Mouse (Mus musculus) ES-E14 (cell line): ENCODE measurements at regions not wholly inside any gene's neighbourhood (a gene's known extent, or its start where the extent isn't known, plus 50 kb on each side); places are given as distances from the start of the nearest gene placed in this dataset.

Source experiments
- DNase-seq: peaks from one replicate; pipeline ENCODE4 v3.0.0-alpha.2; 2013; ENCODE audit warnings: low read depth, low spot score
- H3K27ac ChIP-seq: 2 replicates; pipeline ENCODE4 v1.5.1; 2012; ENCODE audit warnings: low read depth, mild to moderate bottlenecking, low read length, moderate library complexity, mixed read lengths; ENCODE audit not compliant: poor library complexity, insufficient read depth, severe bottlenecking
- H3K36me3 ChIP-seq: 2 replicates; pipeline ENCODE4 v1.6.1; 2012; ENCODE audit warnings: mild to moderate bottlenecking, low read length, moderate library complexity, mixed read lengths; ENCODE audit not compliant: control insufficient read depth, poor library complexity, insufficient read depth, severe bottlenecking
- H3K4me1 ChIP-seq, 2 experiments: fragments of 150-350 bp in 1 of 2; sonication (generic) in 1 of 2; 2 replicates each; pipeline ENCODE4 v1.6.1; 2012; ENCODE audit warnings: low read length in 2 of 2, mild to moderate bottlenecking in 1 of 2, mixed read lengths in 1 of 2; ENCODE audit not compliant: control insufficient read depth in 2 of 2, insufficient read depth in 2 of 2, poor library complexity in 1 of 2
- H3K4me3 ChIP-seq, 2 experiments: fragments of 150-350 bp in 1 of 2; sonication (generic) in 1 of 2; 2 replicates each; pipeline ENCODE4 v1.5.1; 2012; ENCODE audit warnings: low read length in 2 of 2, low read depth in 1 of 2, mild to moderate bottlenecking in 1 of 2, mixed read lengths in 1 of 2; ENCODE audit not compliant: insufficient read depth in 1 of 2, poor library complexity in 1 of 2, severe bottlenecking in 1 of 2
- H3K9ac ChIP-seq: 2 replicates; pipeline ENCODE4 v1.6.1; 2012; ENCODE audit warnings: low read depth, mild to moderate bottlenecking, low read length, mixed read lengths; ENCODE audit not compliant: poor library complexity, insufficient read depth, severe bottlenecking
- H3K9me3 ChIP-seq: fragments of 150-350 bp; sonication (generic); 2 replicates; pipeline ENCODE4 v1.6.1; 2012; ENCODE audit warnings: low read depth, mild to moderate bottlenecking, low read length; ENCODE audit not compliant: control insufficient read depth, insufficient read depth
- CHD2 ChIP-seq: IDR thresholded peaks from 2 replicates; pipeline ENCODE4 v1.6.1; 2014; ENCODE audit warnings: mild to moderate bottlenecking, low read depth, low read length, inconsistent platforms
- HCFC1 ChIP-seq: IDR thresholded peaks from 2 replicates; pipeline ENCODE4 v1.6.1; 2012; ENCODE audit warnings: low read length, inconsistent platforms, borderline replicate concordance; ENCODE audit not compliant: insufficient read depth
- MAFK ChIP-seq: IDR thresholded peaks from 2 replicates; pipeline ENCODE4 v1.6.1; 2014; ENCODE audit warnings: mild to moderate bottlenecking, low read depth, low read length, inconsistent platforms; ENCODE audit not compliant: insufficient read depth
- ZC3H11A ChIP-seq: IDR thresholded peaks from 2 replicates; pipeline ENCODE4 v1.6.1; 2012; ENCODE audit warnings: low read depth, mild to moderate bottlenecking, inconsistent platforms, low read length, borderline replicate concordance
- ZNF384 ChIP-seq: IDR thresholded peaks from 2 replicates; pipeline ENCODE4 v1.6.1; 2012; ENCODE audit warnings: low read depth, low read length, inconsistent platforms
- in situ Hi-C, 2 experiments: fragments of 600-800 bp; cut with MboI; formaldehyde crosslinking; loops; one replicate each; pipeline ENCODE4 v1.15.1; 2025; ENCODE audit warnings: low sequenced_read_pairs in 2 of 2, inconsistent platforms in 1 of 2; ENCODE audit not compliant: unreplicated experiment in 2 of 2

DNA sequence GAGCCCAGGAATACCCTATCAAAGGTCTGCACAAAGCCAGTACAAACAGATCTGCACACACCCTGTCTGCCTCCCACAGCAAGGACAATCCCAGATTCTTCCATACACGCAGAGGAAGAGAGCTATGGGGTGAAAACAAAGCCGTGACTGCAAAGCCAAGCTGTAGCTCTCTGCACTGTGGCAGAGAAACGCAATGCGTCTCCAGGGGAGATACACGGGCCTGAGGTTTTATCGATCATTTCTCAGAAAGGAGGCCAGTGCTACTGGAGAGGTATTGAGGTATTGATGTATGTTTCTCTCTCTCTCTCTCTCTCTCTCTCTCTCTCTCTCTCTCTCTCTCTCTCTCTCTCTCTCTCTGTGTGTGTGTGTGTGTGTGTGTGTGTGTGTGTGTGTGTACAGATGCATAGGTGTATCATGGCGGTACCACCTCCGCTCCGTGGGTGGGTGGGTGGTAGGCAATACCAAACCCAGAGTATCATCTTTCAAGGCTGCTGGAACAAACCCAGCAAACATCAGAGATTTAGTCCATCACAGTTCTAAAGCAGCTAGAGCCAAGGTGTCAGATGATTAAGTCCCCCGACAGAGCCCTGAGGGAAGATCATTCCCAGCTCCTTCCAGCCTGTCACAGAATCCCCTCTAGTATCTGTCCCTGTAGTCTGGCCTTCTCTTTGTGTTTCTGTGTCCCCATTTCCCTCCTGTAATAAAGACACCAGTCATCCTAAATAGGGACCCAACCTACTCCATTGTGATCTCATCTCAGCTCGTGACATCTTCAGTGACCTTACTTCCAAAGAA is 175.0 kb downstream of the Mycn start:
- Histone ChIP-seq H3K4me1 (no peaks in the 10 kb centered on the region), H3K4me3 (no peak overlapping the region), H3K27ac (no peak overlapping the region), H3K9me3 (no peaks in the 10 kb centered on the region), H3K9ac (no peak overlapping the region), H3K36me3 (no peaks in the 10 kb centered on the region)
- in situ Hi-C loops, result no loop called here
- DNase-seq, result no peak
- TF ChIP-seq ZNF384 (no peak), HCFC1 (no peak), CHD2 (no peak), ZC3H11A (no peak), MAFK (no peak)

DNA sequence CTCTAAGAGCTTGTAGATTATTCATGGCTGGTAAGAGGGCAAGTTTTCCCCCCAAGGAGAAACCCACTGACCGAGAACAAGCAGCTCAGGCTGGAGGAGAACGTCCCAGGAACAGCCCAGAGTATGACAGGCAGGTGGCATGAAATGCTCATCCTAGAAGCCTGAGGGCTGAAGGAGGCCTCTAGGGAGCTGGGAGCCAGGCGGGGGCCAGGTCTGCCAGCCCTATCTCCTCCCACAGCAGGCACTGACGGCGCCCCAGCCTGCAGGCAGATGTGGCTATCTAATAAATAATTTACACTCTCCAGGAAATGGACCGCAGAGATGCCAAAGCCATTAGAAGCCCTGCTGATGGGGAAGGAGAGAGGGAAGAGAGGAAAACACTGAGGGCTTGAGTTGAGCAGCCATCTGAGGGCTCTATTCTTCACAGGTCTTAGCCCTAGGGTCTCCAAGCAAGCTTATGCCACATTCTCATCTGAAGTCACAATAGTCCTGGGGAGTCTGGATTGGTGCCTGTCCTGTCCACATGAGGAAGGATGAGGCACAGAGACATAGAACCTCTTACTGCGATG is 176.1 kb downstream of the Mycn start:
- Histone ChIP-seq H3K4me3 (no peak overlapping the region), H3K9ac (no peak overlapping the region), H3K27ac (no peak overlapping the region), H3K4me1 (no peaks in the 10 kb centered on the region), H3K36me3 (no peaks in the 10 kb centered on the region), H3K9me3 (no peaks in the 10 kb centered on the region)
- TF ChIP-seq ZC3H11A (no peak), CHD2 (no peak), HCFC1 (no peak), MAFK (no peak), ZNF384 (no peak)
- no peak for DNase-seq
- in situ Hi-C loops, result no loop called here

DNA sequence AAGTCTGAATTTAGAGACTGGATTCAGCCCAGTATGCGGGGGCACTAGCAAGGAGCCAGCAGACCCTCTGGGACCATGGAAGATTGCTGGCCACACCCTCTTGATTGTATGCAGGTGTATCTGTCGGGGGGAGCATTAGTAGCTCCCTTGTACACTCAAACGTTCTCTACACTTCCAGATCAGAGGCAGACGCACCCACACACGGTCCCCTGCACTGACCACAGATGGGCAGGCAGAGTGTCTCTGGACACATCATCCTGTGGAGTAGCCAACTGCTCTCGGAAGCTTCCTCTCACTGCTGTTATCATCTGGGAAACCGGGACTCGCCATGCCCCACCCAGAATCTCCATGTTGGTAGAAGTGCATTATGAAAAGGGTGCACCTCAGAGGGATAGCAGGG is 176.7 kb downstream of the Mycn start:
- Histone ChIP-seq H3K27ac (no peak overlapping the region), H3K9ac (no peak overlapping the region), H3K4me1 (no peaks in the 10 kb centered on the region), H3K9me3 (no peaks in the 10 kb centered on the region), H3K4me3 (no peak overlapping the region), H3K36me3 (no peaks in the 10 kb centered on the region)
- DNase-seq, result no peak
- in situ Hi-C loops, result no loop called here
- TF ChIP-seq ZNF384, result no peak
- TF ChIP-seq HCFC1, result no peak
- TF ChIP-seq MAFK, result no peak
- TF ChIP-seq ZC3H11A, result no peak
- no peak for TF ChIP-seq CHD2

DNA sequence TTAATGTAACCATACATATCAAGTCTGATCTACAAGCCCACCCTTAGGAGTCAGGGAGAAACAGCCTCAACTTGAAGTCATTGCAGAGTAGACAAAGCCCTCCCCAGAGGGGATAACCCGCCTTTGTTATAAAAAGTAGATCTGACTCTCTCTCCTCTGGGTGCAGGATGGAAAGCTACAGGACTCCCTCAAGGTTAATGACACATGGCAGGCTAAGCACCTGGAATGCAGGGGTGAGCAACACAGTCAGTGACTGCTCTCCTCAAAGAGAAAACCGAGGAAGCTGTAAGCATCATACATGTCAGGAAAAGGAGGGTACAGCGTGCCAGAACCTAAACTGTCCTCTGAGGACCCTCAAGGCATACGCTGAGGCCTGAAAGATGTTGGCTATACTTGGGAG is 177.1 kb downstream of the Mycn start:
- Histone ChIP-seq H3K9ac (no peak overlapping the region), H3K9me3 (no peaks in the 10 kb centered on the region), H3K4me1 (no peaks in the 10 kb centered on the region), H3K27ac (no peak overlapping the region), H3K4me3 (no peak overlapping the region), H3K36me3 (no peaks in the 10 kb centered on the region)
- no peak for TF ChIP-seq ZC3H11A
- no peak for TF ChIP-seq HCFC1
- DNase-seq, result no peak
- in situ Hi-C loops, result no loop called here
